Mouse (Mus musculus) liver, adult (tissue): ENCODE results near the gene Cds1.

Experiments
- GATA4 ChIP-seq: IDR thresholded peaks from 2 replicates; pipeline ENCODE4 v1.6.1; 2014; ENCODE audit warnings: mild to moderate bottlenecking, low read length; ENCODE audit not compliant: insufficient replicate concordance

Gene Cds1

GRCm38 (mm10) chr5:101811296-101812169, 46.6 kb downstream of the Cds1 start:
- TF ChIP-seq GATA4, result no peak

DNA sequence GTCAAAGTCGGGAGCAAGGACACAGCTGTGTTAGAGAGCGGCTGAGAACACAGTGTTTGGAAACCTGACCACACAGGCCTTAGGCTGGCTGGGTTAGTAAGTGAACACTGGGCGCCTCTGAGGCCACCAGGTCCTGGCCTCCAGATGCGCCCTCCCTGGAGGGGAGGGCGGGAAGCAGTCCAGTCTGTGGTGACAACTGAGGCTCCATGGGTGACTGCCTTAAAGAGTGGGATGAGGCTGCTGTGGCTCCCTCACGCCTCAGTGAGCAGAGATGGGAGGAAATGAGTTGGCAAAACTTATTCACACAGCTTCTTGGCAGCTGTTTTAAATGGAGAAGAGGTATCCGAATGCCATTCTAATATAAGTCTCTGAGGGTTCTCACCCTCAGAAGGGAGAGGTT, 51.9 kb downstream of the Cds1 start:
- no peak for TF ChIP-seq GATA4

DNA sequence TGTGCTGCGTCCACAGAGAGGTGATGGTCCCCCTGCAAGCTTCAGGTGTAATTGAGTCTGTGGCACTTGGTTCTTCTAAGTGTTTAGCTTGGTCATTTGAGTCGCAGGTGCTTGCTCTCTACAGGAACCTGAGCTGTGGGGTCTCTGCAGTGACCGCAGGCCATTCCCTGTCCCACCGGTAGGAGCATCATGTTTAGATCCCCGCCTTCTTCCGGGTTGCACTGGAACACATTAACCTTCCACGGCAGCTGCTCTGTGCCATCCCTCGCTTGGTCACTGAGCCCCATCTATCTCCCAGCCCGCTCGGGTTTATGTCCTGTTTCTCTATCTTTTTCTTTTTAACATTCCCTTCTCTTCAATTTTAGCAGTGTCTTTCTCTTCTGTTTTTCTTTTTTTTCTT, 54.3 kb downstream of the Cds1 start:
- no peak for TF ChIP-seq GATA4

DNA sequence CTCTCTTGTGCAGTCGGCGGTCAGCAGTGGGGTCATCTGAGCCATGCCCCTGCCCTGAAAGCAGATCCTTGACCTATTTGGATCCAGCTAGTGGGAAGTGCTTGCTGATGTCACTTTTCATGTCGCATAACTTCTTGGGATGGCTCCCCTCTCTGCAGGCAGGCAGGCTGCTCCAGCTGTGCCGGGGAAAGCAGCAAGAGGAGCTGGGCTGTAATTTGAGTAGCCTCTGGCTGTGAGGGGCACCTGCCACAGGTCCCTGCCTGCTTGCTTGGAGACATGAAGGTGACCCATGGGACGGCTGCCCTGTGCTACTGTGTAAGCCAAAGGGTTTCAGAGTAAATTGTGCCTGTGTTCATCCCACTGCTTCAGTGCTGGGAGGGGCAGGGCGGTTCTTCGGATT, 54.9 kb downstream of the Cds1 start:
- no peak for TF ChIP-seq GATA4

- TF ChIP-seq GATA4, result no peak
Observed at GRCm38 (mm10) chr5:101821052-101821451, 56.1 kb downstream of the Cds1 start.

DNA sequence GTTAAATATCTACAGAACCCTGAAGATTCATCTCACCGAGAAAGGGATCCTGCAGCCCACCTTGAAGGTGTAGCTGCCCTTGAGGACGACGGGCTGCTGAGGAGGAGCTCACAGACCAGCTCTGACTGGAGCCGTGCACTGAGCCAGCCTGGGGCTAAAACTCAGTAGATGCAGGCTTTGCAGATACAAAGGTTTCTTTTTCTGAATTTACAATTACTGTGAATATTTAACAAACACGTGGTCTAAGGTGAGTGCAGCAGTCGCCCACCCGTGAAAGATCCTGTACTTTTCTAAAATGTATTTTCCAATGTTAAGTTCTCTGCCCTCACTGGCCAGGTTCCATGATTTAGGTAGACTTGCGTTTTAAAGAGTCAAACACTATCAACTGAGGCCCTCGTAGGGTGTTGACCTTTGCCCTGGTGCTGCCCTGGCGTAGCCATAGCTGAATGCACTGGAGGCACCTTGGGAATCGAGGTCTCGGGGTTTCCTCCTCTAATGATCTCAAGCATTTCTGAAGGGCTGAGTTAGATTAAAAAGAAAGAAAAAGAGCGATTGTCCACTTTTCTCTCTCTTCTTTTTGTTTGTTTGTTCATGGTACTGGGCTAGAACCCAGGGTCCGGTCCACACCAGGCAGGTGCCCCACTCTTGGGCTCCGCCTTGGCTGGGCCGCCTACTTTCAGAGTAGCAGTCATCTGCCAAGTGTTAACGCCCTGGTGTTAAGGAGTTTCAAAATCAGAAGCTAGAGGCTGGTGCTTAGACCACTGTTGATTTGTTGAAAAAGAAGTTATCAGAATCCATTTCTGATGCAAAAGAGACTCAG, 56.8 kb downstream of the Cds1 start:
- TF ChIP-seq GATA4, result no peak

DNA sequence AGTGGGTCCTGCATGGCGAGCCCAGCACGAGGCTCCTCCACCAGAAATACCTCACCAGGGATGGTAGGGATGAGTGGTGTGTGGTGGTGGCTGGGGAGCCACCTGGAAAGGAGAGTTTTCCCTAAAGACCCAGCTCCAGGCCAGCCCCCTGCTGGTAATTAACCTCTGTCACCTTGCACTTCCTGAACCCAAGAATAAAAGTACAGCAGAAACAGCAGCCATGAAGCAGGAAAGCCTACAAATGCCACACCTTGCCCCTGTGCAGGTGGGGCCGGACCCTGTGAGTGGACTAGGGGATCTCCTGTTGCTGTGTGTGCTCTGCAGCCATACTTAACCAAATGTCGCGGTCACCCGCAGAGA, 57.4 kb downstream of the Cds1 start:
- TF ChIP-seq GATA4, result no peak

- TF ChIP-seq GATA4, result no peak
Observed at GRCm38 (mm10) chr5:101825111-101825911, 60.4 kb downstream of the Cds1 start.

DNA sequence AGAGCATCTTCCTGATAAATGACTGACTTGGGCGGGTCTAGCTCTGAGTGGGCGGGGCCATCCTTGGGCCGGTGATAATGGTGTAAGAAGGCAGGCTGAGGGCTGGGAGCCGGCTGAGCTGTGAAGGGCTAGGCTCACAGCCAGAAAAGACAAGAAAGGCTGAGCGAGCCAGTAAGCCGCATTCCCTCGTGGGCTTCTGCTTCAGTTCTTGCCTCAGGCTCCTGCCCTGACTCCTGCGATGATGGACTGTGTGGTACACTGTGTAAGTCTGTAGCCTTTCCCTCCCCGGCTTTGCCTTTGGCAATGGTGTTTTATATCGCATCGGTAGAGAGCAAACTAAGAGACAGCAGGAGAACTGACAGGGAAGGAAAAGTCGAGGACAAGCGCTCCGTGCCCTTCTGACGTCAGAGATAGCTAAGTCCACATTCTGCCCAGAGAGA, 61.6 kb downstream of the Cds1 start:
- no peak for TF ChIP-seq GATA4

DNA sequence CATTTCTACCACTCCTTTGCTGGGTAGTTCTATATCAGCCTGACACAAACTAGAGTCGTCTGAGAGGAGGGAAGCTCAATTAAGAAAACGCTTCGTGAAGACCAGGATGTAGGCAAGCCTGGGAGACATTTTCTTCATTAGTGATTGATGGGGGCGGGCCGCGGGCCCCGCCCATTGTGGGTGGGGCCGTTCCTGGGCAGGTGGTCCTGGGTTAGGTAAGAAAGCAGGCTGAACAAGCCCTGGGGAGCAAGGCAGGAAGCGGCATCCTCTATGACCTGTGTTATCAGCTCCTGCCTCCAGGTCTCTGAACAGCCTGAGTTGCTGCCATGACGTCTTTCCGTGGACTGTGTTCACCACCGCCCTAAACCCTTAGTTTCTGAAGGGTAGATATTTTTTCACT, 62.5 kb downstream of the Cds1 start:
- no peak for TF ChIP-seq GATA4

DNA sequence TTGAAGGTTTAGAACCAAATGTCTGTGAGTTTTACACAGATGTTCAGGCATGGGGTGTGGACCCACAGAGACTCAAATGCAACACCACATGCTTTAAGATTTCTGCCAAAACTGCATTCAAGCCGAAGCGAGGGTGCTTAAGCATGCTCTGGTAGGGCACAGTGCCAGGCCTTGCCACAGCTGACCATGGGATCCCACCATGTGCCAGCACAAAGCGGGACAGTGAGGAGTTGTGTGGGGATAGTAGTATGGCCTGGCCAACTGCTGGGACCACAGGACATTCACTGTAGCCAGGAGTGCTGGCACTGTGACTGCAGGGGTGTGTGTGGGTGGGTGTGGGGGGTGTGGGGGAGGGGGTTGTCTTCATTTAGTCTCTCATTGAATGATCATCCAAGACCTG, 64.0 kb downstream of the Cds1 start:
- no peak for TF ChIP-seq GATA4

GRCm38 (mm10) chr5:101830180-101830579, 65.2 kb downstream of the Cds1 start:
- TF ChIP-seq GATA4, result no peak

DNA sequence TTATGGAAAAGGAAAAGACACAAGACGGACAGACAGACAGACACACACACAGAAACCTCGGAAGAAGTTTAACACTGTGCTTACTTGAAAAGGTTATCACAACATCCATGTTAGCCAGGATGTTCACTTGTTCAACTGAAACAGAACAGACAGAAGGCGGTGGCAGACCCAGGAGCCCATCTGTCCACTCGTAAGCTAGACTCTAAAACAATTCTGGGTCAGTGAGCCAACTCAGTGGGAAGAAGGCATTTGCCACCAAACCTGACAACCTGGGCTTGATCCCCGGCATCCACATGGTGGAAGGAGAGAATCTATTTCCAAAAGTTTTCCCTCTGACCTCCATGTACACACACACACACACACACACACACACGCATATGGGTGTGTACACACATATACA, 67.1 kb downstream of the Cds1 start:
- TF ChIP-seq GATA4, result no peak

DNA sequence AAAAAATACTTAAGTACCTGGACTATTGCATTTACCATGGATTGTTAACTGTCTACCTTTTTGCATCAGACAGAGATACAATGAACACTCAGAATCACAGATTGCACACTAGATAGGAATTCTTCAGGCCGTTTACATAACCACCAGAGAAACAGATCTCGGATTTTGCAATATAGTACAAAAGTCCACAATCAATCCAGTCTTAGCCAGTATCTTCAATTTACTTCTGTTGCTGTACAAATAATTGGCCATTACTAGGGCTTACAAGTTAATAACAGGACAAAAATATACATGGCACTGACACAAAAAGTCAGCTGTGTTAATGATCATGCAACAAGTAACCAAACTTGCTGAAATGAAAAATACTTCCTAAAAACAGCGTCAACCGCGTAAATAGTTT, 68.1 kb downstream of the Cds1 start:
- peak; percentile 87 for TF ChIP-seq GATA4

DNA sequence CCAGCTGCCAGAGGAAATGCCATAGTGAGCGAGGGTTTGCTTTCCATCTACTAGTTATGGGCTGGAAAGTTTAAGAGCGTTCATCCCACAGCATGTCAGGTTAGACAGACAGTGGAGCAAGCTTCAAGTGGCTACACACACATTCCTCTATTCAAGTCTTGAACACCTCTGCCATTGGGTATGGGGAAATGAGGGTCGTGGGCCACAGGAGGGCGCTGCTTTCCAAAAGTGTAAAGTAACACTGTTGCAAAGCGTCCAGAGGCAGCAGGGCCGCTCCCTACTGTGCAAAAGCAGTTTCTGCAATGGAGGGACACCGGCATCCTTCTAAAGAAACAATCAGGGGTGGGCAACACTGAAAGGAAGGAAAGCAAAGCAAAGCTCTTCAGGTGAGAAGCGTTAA, 68.9 kb downstream of the Cds1 start:
- no peak for TF ChIP-seq GATA4
